Mouse (Mus musculus) hindbrain, embryonic 16.5 days (tissue): ENCODE results near the gene Mrps18a. TPM values are rescaled to one million over a fixed set of nuclear protein-coding genes. Genes with fewer than 3 reads are reported as not detected.

Experiments
- ATAC-seq: fragments of 200-750 bp; cut with Nextera tagmentation; 2 replicates; pipeline ENCODE4 v1.8.0; 2017; ENCODE audit warnings: moderate TSS enrichment, moderate library complexity
- H3K27ac ChIP-seq: fragments of 300-500 bp; sonication (generic); 2 replicates; pipeline ENCODE4 v1.5.1; 2014; ENCODE audit warnings: low read depth, mild to moderate bottlenecking, control low read depth, low read length, moderate library complexity
- H3K27me3 ChIP-seq: fragments of 300-500 bp; sonication (generic); replicated peaks from 2 replicates; pipeline ENCODE4 v1.6.1; 2014; ENCODE audit warnings: low read length; ENCODE audit not compliant: control insufficient read depth, insufficient read depth
- H3K36me3 ChIP-seq: fragments of 300-500 bp; sonication (generic); 2 replicates; pipeline ENCODE4 v1.6.1; 2014; ENCODE audit warnings: mild to moderate bottlenecking, low read length, moderate library complexity, mixed read lengths; ENCODE audit not compliant: control insufficient read depth, insufficient read depth
- H3K4me1 ChIP-seq: fragments of 300-500 bp; sonication (generic); 2 replicates; pipeline ENCODE4 v1.6.1; 2014; ENCODE audit warnings: low read depth, low read length; ENCODE audit not compliant: control insufficient read depth, insufficient read depth
- H3K4me2 ChIP-seq: fragments of 300-500 bp; sonication (generic); 2 replicates; pipeline ENCODE4 v1.6.1; 2014; ENCODE audit warnings: mild to moderate bottlenecking, low read length, control low read depth, moderate library complexity
- H3K4me3 ChIP-seq: fragments of 300-500 bp; sonication (generic); 2 replicates; pipeline ENCODE4 v1.5.1; 2014; ENCODE audit warnings: mild to moderate bottlenecking, low read length, control low read depth, moderate library complexity
- H3K9ac ChIP-seq: fragments of 300-500 bp; sonication (generic); 2 replicates; pipeline ENCODE4 v1.6.1; 2014; ENCODE audit warnings: low read depth, mild to moderate bottlenecking, control low read depth, low read length, moderate library complexity
- H3K9me3 ChIP-seq: fragments of 300-500 bp; sonication (generic); 2 replicates; pipeline ENCODE4 v1.6.1; 2014; ENCODE audit warnings: mild to moderate bottlenecking, low read length, moderate library complexity; ENCODE audit not compliant: control insufficient read depth
- WGBS: fragments of 180-500 bp; shearing (Covaris S2); extraction: QIAGEN DNeasy Blood & Tissue Kit; methylation state at CpG from one replicate; pipeline ENCODE4 v1.1.7; 2014; 5-methylcytosine and 5-hydroxymethylcytosine counted together
- polyA plus RNA-seq: library from polyadenylated mRNA; unstranded; fragments of >200 nt; fragmentation: Nextera tagmentation; extraction: Ambion mirVana; gene quantifications from 2 replicates; pipeline ENCODE4 v1.2.1, GENCODE M21; 2015

The Mrps18a gene
- polyA plus RNA-seq, 1 experiment from 2014 or later, result 163 TPM

DNA sequence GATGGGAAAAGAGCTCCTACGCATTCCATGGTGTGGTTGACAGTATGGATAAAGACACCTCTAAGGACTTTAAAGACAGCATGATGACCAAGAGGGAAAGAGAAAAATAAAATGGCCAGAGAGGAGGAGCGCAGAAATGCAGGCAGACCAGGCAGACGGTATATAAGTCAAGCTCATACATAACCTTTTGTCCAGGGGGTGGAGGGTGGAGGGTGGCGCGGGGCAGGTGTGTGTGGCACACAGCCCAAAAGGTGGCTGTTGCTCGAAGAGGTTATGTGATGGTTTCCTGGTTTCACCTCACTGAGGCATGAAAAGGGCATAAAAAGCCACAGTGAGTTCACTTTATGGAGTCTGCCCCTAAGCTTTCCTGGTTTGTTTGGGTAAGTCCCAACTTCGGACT is 51.8 kb downstream of the Mrps18a start:
- 94% methylated on average over 7 of the region's 7 CpGs for WGBS
- Histone ChIP-seq H3K4me3 (no peak overlapping the region), H3K4me1 (peaks cover 13% of the 10 kb centered on the region), H3K27me3 (no peaks in the 10 kb centered on the region), H3K27ac (no peak overlapping the region), H3K36me3 (peaks cover 18% of the 10 kb centered on the region), H3K9me3 (no peaks in the 10 kb centered on the region), H3K4me2 (no peak overlapping the region), H3K9ac (no peak overlapping the region)
- no peak for ATAC-seq

DNA sequence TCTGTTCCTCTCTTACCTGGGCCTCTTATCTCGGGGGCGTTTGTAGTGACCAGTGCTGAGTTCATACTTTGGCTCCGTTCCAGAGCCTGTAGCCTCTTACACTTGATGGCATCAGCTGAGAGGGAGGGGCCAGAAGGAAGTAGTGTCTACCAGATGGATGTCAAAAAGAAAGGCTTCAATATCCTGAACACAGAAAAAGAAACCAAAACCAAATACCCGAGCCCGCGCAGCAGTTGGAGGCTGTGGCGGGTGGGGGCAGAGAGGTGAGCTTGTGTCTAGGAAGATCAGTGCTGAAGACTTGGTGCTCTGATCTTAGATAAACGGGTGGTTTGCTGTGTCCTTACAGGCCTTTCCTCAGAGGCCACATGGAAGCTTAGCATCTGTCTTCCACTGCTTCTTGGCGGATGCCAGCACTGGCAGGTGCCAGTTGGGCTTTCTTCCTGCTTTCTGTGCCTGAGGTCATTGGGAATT is 52.2 kb downstream of the Mrps18a start:
- no peak for ATAC-seq

GRCm38 (mm10) chr17:46164301-46164700 is 53.5 kb downstream of the Mrps18a start:
- ATAC-seq, result no peak
- no peak overlapping the region for H3K27ac ChIP-seq
- H3K9ac ChIP-seq, result no peak overlapping the region
- H3K36me3 ChIP-seq, result peaks cover 31% of the 10 kb centered on the region
- no peaks in the 10 kb centered on the region for H3K9me3 ChIP-seq
- WGBS, result 92% methylated on average over 8 of the region's 8 CpGs
- no peaks in the 10 kb centered on the region for H3K27me3 ChIP-seq
- peaks cover 13% of the 10 kb centered on the region for H3K4me1 ChIP-seq
- H3K4me3 ChIP-seq, result no peak overlapping the region
- H3K4me2 ChIP-seq, result no peak overlapping the region

More for the DNA sequence above, 52.2 kb downstream of the Mrps18a start:
- Histone ChIP-seq H3K4me3 (no peak overlapping the region), H3K4me2 (no peak overlapping the region), H3K9ac (no peak overlapping the region), H3K9me3 (no peaks in the 10 kb centered on the region), H3K27ac (no peak overlapping the region), H3K4me1 (peaks cover 13% of the 10 kb centered on the region), H3K36me3 (peaks cover 23% of the 10 kb centered on the region), H3K27me3 (no peaks in the 10 kb centered on the region)
- 83% methylated on average over 9 of the region's 9 CpGs for WGBS

DNA sequence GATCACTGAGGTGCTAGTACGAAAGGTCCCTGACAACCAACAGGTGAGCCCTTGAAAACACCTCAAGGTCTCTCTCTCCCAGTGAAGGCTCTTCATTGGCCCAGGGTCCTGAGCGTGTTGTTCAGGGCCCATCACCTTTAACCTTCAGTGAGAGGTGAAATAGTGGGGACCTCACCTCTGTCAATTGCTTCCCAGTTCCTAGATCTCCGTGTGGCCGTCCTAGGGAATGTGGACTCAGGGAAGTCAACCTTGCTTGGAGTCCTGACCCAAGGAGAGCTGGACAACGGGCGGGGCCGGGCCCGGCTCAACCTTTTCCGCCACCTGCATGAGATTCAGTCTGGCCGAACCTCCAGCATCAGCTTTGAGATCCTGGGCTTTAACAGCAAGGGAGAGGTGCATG is 54.0 kb downstream of the Mrps18a start:
- no peak for ATAC-seq
- Histone ChIP-seq H3K27ac (no peak overlapping the region), H3K27me3 (no peaks in the 10 kb centered on the region), H3K9ac (no peak overlapping the region), H3K4me2 (no peak overlapping the region), H3K9me3 (no peaks in the 10 kb centered on the region), H3K4me1 (peaks cover 11% of the 10 kb centered on the region), H3K36me3 (peaks cover 34% of the 10 kb centered on the region), H3K4me3 (no peak overlapping the region)
- 97% methylated on average over 10 of the region's 10 CpGs for WGBS

GRCm38 (mm10) chr17:46165460-46165859 is 54.7 kb downstream of the Mrps18a start:
- Histone ChIP-seq H3K4me1 (peaks cover 11% of the 10 kb centered on the region), H3K9ac (no peak overlapping the region), H3K27ac (no peak overlapping the region), H3K36me3 (peaks cover 34% of the 10 kb centered on the region), H3K4me2 (no peak overlapping the region), H3K4me3 (no peak overlapping the region), H3K9me3 (no peaks in the 10 kb centered on the region), H3K27me3 (no peaks in the 10 kb centered on the region)
- WGBS, result 87% methylated on average over 10 of the region's 12 CpGs
- no peak for ATAC-seq

DNA sequence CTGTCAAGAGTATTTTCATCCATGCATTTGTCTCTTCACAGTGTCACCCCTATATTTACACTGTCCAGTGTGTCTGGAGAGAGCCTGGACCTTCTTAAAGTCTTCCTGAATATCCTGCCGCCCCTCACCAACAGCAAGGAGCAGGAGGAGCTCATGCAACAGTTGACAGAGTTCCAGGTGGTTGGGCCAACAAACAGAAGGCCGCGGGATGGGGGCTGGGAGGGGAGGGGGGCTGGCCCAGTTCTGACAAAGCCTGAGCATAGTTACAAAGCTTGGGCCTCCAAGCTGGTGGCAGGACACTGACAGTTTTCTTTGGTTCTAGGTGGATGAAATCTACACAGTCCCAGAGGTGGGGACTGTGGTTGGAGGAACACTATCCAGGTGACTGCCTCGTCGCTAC is 55.5 kb downstream of the Mrps18a start:
- Histone ChIP-seq H3K9me3 (no peaks in the 10 kb centered on the region), H3K27ac (no peak overlapping the region), H3K4me2 (no peak overlapping the region), H3K4me3 (no peak overlapping the region), H3K36me3 (peaks cover 37% of the 10 kb centered on the region), H3K4me1 (peaks cover 11% of the 10 kb centered on the region), H3K27me3 (no peaks in the 10 kb centered on the region), H3K9ac (no peak overlapping the region)
- no peak for ATAC-seq
- 83% methylated on average over 5 of the region's 5 CpGs for WGBS

DNA sequence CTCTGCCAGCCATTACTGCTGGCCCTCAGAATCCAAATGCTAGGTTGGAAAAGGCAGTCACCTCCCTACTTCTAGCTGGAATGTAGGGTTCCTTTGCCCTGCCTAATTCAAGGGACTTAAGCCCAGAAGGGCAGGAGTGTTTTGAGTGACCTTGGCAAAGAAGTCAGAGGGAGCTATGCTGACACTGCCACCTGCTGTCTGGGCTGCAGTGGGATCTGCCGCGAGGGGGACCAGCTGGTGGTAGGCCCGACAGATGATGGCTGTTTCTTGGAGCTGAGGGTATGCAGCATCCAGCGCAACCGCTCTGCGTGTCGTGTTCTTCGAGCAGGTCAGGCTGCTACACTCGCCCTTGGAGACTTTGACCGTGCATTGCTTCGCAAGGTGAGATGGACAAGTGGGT is 56.2 kb downstream of the Mrps18a start:
- peaks cover 7% of the 10 kb centered on the region for H3K4me1 ChIP-seq
- 89% methylated on average over 11 of the region's 11 CpGs for WGBS
- no peak overlapping the region for H3K4me3 ChIP-seq
- ATAC-seq, result no peak
- H3K9ac ChIP-seq, result no peak overlapping the region
- H3K27me3 ChIP-seq, result no peaks in the 10 kb centered on the region
- H3K9me3 ChIP-seq, result no peaks in the 10 kb centered on the region
- peaks cover 37% of the 10 kb centered on the region for H3K36me3 ChIP-seq
- H3K27ac ChIP-seq, result no peak overlapping the region
- no peak overlapping the region for H3K4me2 ChIP-seq

- Histone ChIP-seq H3K9ac (no peak overlapping the region), H3K36me3 (peaks cover 43% of the 10 kb centered on the region), H3K27ac (no peak overlapping the region), H3K4me3 (no peak overlapping the region), H3K4me2 (no peak overlapping the region), H3K4me1 (no peaks in the 10 kb centered on the region; the same call in 1 of the 2 replicates), H3K9me3 (no peaks in the 10 kb centered on the region), H3K27me3 (no peaks in the 10 kb centered on the region)
- WGBS, result 50% methylated on average over 5 of the region's 5 CpGs
- no peak for ATAC-seq
Measured at GRCm38 (mm10) chr17:46168318-46168717, 57.5 kb downstream of the Mrps18a start.

DNA sequence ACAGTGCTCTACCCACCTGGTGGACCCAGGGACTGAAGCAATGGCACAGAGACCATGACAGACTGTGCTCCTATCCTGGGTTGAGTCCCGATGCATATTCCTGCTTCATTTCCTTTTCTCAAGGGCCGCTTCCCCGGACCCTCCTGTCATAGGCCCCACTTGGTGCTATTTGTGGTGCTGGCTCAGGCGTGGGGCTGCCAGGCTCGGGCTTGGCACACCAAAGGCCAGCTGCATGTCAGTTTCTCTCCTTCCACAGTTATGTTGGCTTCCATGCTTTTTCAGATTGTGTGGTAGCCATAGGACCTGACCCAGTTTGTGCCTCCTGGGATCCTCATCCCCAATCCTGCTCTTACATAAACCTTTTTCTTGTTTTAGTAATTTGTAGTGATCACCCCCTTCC is 58.0 kb downstream of the Mrps18a start:
- Histone ChIP-seq H3K4me2 (no peak overlapping the region), H3K27me3 (no peaks in the 10 kb centered on the region), H3K9ac (no peak overlapping the region), H3K4me1 (no peaks in the 10 kb centered on the region), H3K27ac (no peak overlapping the region), H3K9me3 (no peaks in the 10 kb centered on the region), H3K36me3 (peaks cover 43% of the 10 kb centered on the region), H3K4me3 (no peak overlapping the region)
- no peak for ATAC-seq
- 85% methylated on average over 5 of the region's 5 CpGs for WGBS

DNA sequence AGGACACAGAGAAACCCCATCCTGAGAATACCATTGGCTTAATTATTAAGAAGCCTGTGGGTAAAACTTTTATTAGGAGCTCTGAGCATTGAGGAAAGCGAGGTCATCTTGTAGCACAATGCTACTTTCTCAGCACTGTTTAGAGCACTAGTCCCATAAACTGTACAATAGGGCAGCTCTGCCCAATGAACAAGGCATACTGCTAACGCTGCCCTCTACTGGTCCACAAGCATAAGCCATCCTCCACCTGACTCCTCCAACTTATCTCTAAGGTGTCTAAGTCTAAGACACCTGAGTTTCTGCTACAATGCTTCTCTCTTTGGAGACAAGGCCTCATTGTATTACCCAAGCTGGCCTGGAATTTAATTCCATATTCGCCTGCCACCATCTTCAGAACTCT is 59.8 kb downstream of the Mrps18a start:
- Histone ChIP-seq H3K27ac (no peak overlapping the region), H3K9me3 (no peaks in the 10 kb centered on the region), H3K9ac (no peak overlapping the region), H3K36me3 (peaks cover 36% of the 10 kb centered on the region), H3K4me1 (no peaks in the 10 kb centered on the region), H3K4me2 (no peak overlapping the region), H3K4me3 (no peak overlapping the region), H3K27me3 (no peaks in the 10 kb centered on the region)
- ATAC-seq, result peak; percentile 49; the same call in 1 of the 2 replicates
- 79% methylated on average over 3 of the region's 3 CpGs for WGBS
